Mouse (Mus musculus): ENCODE results near the gene Commd7.

DNA sequence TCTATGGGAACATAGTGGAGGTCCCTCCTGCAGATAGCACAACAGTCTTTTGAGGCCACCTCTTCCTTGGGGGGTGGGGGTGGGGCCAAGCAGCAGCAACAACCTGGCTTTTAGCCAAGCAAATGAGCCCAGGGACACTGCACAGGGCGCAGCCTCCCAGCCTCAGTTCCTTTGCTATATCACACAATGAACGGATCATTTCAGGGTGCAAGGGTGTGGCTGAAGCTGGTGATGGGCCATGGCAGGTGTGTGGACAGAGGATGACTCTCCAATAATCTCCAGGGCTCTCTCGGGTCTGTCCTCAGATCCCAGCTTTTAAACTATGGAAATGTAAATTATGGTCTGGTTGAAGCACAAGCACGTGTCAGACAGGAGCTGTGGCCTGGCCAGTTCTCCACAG, 55.5 kb downstream of the Commd7 start:
- TF ChIP-seq CTCF (IDR thresholded peaks at IDR 0.05; ENCODE audit: low read depth) (no peak), EP300 (IDR thresholded peaks at IDR 0.05; ENCODE audit: low read depth) (no peak)

Measured in heart, postnatal 0 days (tissue).